30 mouse cellular contexts compared by ENCODE assay signal in genomic region chr10:115882757-115883156, GRCm38 (mm10).
"Had no signal": no experiment of that assay in that cellular context is flagged by ENCODE, and none has a peak within 500 bp of the region (broad histone marks: within the 10 kb centered on the region; RNA-seq: fewer than 3 reads in every experiment).

No protein-coding gene starts in this region.

- H3K9me3 ChIP-seq: limb, embryonic 10.5 days; limb, embryonic 12.5 days; limb, embryonic 13.5 days; limb, embryonic 15.5 days; liver, embryonic 12.5 days; liver, embryonic 13.5 days; liver, embryonic 15.5 days; lung, embryonic 15.5 days; midbrain, embryonic 10.5 days; midbrain, embryonic 12.5 days; midbrain, embryonic 15.5 days had no signal

- H3K4me1 ChIP-seq: limb, embryonic 10.5 days; limb, embryonic 13.5 days; limb, embryonic 15.5 days; liver, embryonic 12.5 days; liver, embryonic 13.5 days; liver, embryonic 15.5 days; lung, embryonic 15.5 days; megakaryocyte, embryonic 14.5 days; midbrain, embryonic 10.5 days; midbrain, embryonic 12.5 days; midbrain, embryonic 13.5 days; midbrain, embryonic 15.5 days had no signal

- H3K27ac ChIP-seq: limb, embryonic 10.5 days; limb, embryonic 12.5 days; limb, embryonic 13.5 days; limb, embryonic 15.5 days; liver, embryonic 12.5 days; liver, embryonic 13.5 days; liver, embryonic 14.5 days; liver, embryonic 15.5 days; lung, embryonic 15.5 days; macrophage; midbrain, embryonic 10.5 days; midbrain, embryonic 12.5 days; midbrain, embryonic 13.5 days; midbrain, embryonic 15.5 days had no signal

- DNase-seq: left cerebral cortex, postnatal 4 days; liver; liver, embryonic 13.5 days; liver, postnatal 0 days; lung, adult 18-20 months; lung, adult 2 months; lung, embryonic 14.5 days; lung, postnatal 10 days; lung, postnatal 14 days; lung, postnatal 36 days; lung, postnatal 4 days; midbrain, embryonic 14.5 days had no signal

- H3K9ac ChIP-seq: limb, embryonic 12.5 days; limb, embryonic 13.5 days; limb, embryonic 15.5 days; liver, embryonic 12.5 days; liver, embryonic 13.5 days; liver, embryonic 14.5 days; liver, embryonic 15.5 days; liver, postnatal 0 days; lung, embryonic 14.5 days; lung, embryonic 15.5 days; midbrain, embryonic 12.5 days; midbrain, embryonic 13.5 days; midbrain, embryonic 15.5 days had no signal

- H3K36me3 ChIP-seq: limb, embryonic 10.5 days; limb, embryonic 12.5 days; limb, embryonic 13.5 days; limb, embryonic 15.5 days; liver, embryonic 12.5 days; liver, embryonic 13.5 days; liver, embryonic 15.5 days; lung, embryonic 15.5 days; midbrain, embryonic 10.5 days; midbrain, embryonic 12.5 days; midbrain, embryonic 13.5 days; midbrain, embryonic 15.5 days had no signal

- H3K4me3 ChIP-seq: limb, embryonic 10.5 days; limb, embryonic 12.5 days; limb, embryonic 13.5 days; limb, embryonic 15.5 days; liver, embryonic 12.5 days; liver, embryonic 13.5 days; liver, embryonic 15.5 days; lung, embryonic 15.5 days; megakaryocyte, embryonic 14.5 days; midbrain, embryonic 10.5 days; midbrain, embryonic 12.5 days; midbrain, embryonic 13.5 days; midbrain, embryonic 15.5 days; myocyte had no signal

- H3K27me3 ChIP-seq: limb, embryonic 12.5 days; limb, embryonic 13.5 days; limb, embryonic 15.5 days; liver, embryonic 12.5 days; liver, embryonic 13.5 days; liver, embryonic 15.5 days; lung, embryonic 15.5 days; megakaryocyte, embryonic 14.5 days; midbrain, embryonic 12.5 days; midbrain, embryonic 13.5 days; midbrain, embryonic 15.5 days had no signal

- H3K4me2 ChIP-seq: limb, embryonic 12.5 days; limb, embryonic 13.5 days; limb, embryonic 15.5 days; liver, embryonic 11.5 days; liver, embryonic 12.5 days; liver, embryonic 13.5 days; liver, embryonic 15.5 days; lung, embryonic 14.5 days; lung, embryonic 15.5 days; midbrain, embryonic 11.5 days; midbrain, embryonic 12.5 days; midbrain, embryonic 13.5 days; midbrain, embryonic 15.5 days had no signal

- ATAC-seq: liver, embryonic 12.5 days; liver, postnatal 0 days; midbrain, embryonic 13.5 days; midbrain, embryonic 15.5 days; midbrain, embryonic 16.5 days had no signal
